Mouse (Mus musculus) lung, postnatal 14 days (tissue): ENCODE results near the gene Gm42791.

Experiments
- DNase-seq: peaks from one replicate; pipeline ENCODE4 v3.0.0; 2021

Gene Gm42791

GRCm38 (mm10) chr5:148862853-148863252 lies 132.1 kb downstream of the Gm42791 start:
- DNase-seq: no peak

- DNase-seq: no peak
Measured at GRCm38 (mm10) chr5:148862136-148862535, 132.8 kb downstream of the Gm42791 start.

GRCm38 (mm10) chr5:148857522-148857921 lies 137.4 kb downstream of the Gm42791 start:
- no peak for DNase-seq

- DNase-seq: no peak
Measured at GRCm38 (mm10) chr5:148855047-148855446, 139.9 kb downstream of the Gm42791 start.

GRCm38 (mm10) chr5:148854166-148854565 lies 140.8 kb downstream of the Gm42791 start:
- no peak for DNase-seq

- no peak for DNase-seq
Measured at GRCm38 (mm10) chr5:148849516-148849915, 145.4 kb downstream of the Gm42791 start.

- DNase-seq: no peak
Measured at GRCm38 (mm10) chr5:148847032-148847431, 147.9 kb downstream of the Gm42791 start.
